Comparison of ENCODE assay signal across 24 mouse cellular contexts in the genomic region with DNA sequence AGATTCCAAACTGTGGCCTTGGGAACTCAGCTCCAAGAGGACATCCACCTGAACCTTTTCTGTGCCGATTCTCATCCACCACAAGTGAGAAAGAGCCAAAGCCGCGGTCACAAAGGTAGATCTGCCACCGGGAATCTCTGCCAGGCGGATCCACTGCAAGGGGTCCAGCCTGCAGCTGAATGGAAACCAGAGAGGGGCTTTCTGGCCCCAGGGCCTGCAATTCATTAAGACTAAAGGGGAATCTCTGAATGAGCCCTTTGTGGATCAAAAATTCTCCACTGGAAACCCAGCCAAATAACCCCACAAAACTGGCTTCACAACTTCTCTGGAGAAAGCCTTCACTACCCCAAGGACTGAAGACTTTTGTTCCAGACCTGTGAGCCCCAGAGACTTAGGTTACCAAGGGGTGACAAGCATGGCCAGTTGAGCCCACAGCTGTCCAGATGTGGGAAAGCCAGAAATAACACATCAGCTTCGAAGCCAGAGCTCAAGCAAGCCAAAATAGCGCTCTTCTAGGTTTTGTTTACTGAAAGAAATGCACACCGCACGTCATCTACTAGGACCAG.
DNase-seq lines count a peak whose midpoint lies in the region; ATAC-seq and TF ChIP-seq lines count a peak whose summit lies in the region.
"Had no signal": no experiment of that assay in that cellular context is flagged by ENCODE, and none has a peak within 500 bp of the region (broad histone marks: within the 10 kb centered on the region; RNA-seq: fewer than 3 reads in every experiment).

No protein-coding gene starts in this region.

- H3K27ac ChIP-seq in hindbrain, embryonic 11.5 days (ENCODE audit: low read depth, low read length), result no peak overlapping the region
- no peak overlapping the region for H3K27ac ChIP-seq in hindbrain, embryonic 16.5 days (ENCODE audit: low read depth, low read length)
- H3K27ac ChIP-seq in lung, embryonic 16.5 days (ENCODE audit: low read length), result no peak overlapping the region
- no peak overlapping the region for H3K27ac ChIP-seq in hindbrain, postnatal 0 days
- H3K27ac ChIP-seq: gastrocnemius, adult 2 months; heart, embryonic 10.5 days; liver, embryonic 12.5 days; stomach, embryonic 15.5 days had no signal

- no peak overlapping the region for H3K9ac ChIP-seq in hindbrain, embryonic 11.5 days (ENCODE audit: low read depth, low read length)
- H3K9ac ChIP-seq in hindbrain, embryonic 16.5 days (ENCODE audit: low read depth, low read length), result no peak overlapping the region
- 0 out of 2 replicates have a peak overlapping the region, but pooled peaks have one; percentile 10 for H3K9ac ChIP-seq in lung, embryonic 16.5 days (ENCODE audit: low read length)
- no peak overlapping the region for H3K9ac ChIP-seq in hindbrain, postnatal 0 days (replicated peaks; ENCODE audit: low read length)
- H3K9ac ChIP-seq: liver, embryonic 12.5 days; stomach, embryonic 15.5 days had no signal

- no peak for TF ChIP-seq CTCF in hindbrain, postnatal 0 days (IDR thresholded peaks at IDR 0.05; ENCODE audit: low read depth)

- no peaks in the 10 kb centered on the region for H3K4me1 ChIP-seq in hindbrain, embryonic 11.5 days (replicated peaks; ENCODE audit: control insufficient read depth, insufficient read depth, low read length)
- H3K4me1 ChIP-seq in hindbrain, embryonic 16.5 days (ENCODE audit: control insufficient read depth, insufficient read depth, low read depth, low read length), result no peaks in the 10 kb centered on the region
- peaks cover 13% of the 10 kb centered on the region for H3K4me1 ChIP-seq in lung, embryonic 16.5 days (replicated peaks; ENCODE audit: control insufficient read depth, insufficient read depth, low read length)
- H3K4me1 ChIP-seq in hindbrain, postnatal 0 days (ENCODE audit: insufficient read depth, low read length), result no peaks in the 10 kb centered on the region
- H3K4me1 ChIP-seq: liver, embryonic 12.5 days; megakaryocyte, embryonic 14.5 days; stomach, embryonic 15.5 days had no signal

- H3K4me2 ChIP-seq in hindbrain, embryonic 11.5 days (replicated peaks; ENCODE audit: low read depth, low read length), result no peak overlapping the region
- H3K4me2 ChIP-seq in hindbrain, embryonic 16.5 days (ENCODE audit: low read length), result no peak overlapping the region
- H3K4me2 ChIP-seq in lung, embryonic 16.5 days (ENCODE audit: low read depth, low read length), result no peak overlapping the region
- no peak overlapping the region for H3K4me2 ChIP-seq in hindbrain, postnatal 0 days (ENCODE audit: low read depth, low read length)
- H3K4me2 ChIP-seq: liver, embryonic 12.5 days; stomach, embryonic 15.5 days had no signal

- no peak for ATAC-seq in hindbrain, embryonic 11.5 days (ENCODE audit: low FRiP score)
- no peak for ATAC-seq in hindbrain, embryonic 16.5 days
- ATAC-seq in lung, embryonic 16.5 days (ENCODE audit: low read depth), result no peak
- ATAC-seq in hindbrain, postnatal 0 days, result no peak
- ATAC-seq: forebrain, embryonic 16.5 days; liver, embryonic 12.5 days; midbrain, embryonic 16.5 days had no signal

- H3K4me3 ChIP-seq in hindbrain, embryonic 11.5 days (ENCODE audit: low read depth, low read length), result no peak overlapping the region
- H3K4me3 ChIP-seq in hindbrain, embryonic 16.5 days (ENCODE audit: low read length), result no peak overlapping the region
- H3K4me3 ChIP-seq in lung, embryonic 16.5 days (ENCODE audit: low read length), result no peak overlapping the region
- no peak overlapping the region for H3K4me3 ChIP-seq in hindbrain, postnatal 0 days (ENCODE audit: low read length)
- H3K4me3 ChIP-seq: gastrocnemius, adult 2 months; heart, embryonic 10.5 days; liver, embryonic 12.5 days; megakaryocyte, embryonic 14.5 days; stomach, embryonic 15.5 days had no signal

- peak; percentile 12 for DNase-seq in hindbrain, embryonic 11.5 days (ENCODE audit: low spot score)
- no peak for DNase-seq in lung, postnatal 25 days (ENCODE audit: low spot score)
- DNase-seq in hindbrain, postnatal 0 days (ENCODE audit: low spot score), result peak; percentile 35
- peak; percentile 12 for DNase-seq in mesoderm, embryonic 11.5 days (ENCODE audit: low read depth, low spot score)
- DNase-seq in frontal cortex, postnatal 36 days (ENCODE audit: low spot score in 2 of 2), result no peak
- no peak for DNase-seq in cerebellum, postnatal 4 days (ENCODE audit: low spot score in 2 of 2)
- DNase-seq: adrenal gland, postnatal 14 days; cerebellum, adult 11 months; embryo, embryonic 11 days; gastrocnemius, adult 2 months; kidney, adult 11 months; kidney, postnatal 4 days; lung, adult 2 months; retina, postnatal 1 day; thymus, adult 2 months had no signal

- H3K9me3 ChIP-seq in hindbrain, embryonic 11.5 days (ENCODE audit: control insufficient read depth, low read length), result no peaks in the 10 kb centered on the region
- H3K9me3 ChIP-seq in hindbrain, embryonic 16.5 days (ENCODE audit: control insufficient read depth, low read length), result no peaks in the 10 kb centered on the region
- no peaks in the 10 kb centered on the region for H3K9me3 ChIP-seq in lung, embryonic 16.5 days (ENCODE audit: control insufficient read depth, low read length)
- H3K9me3 ChIP-seq in hindbrain, postnatal 0 days (ENCODE audit: low read length), result no peaks in the 10 kb centered on the region
- H3K9me3 ChIP-seq: G1E; heart, embryonic 10.5 days; liver, embryonic 12.5 days; stomach, embryonic 15.5 days had no signal

- no peaks in the 10 kb centered on the region for H3K27me3 ChIP-seq in hindbrain, embryonic 11.5 days (ENCODE audit: control insufficient read depth, insufficient read depth, low read length)
- H3K27me3 ChIP-seq in hindbrain, embryonic 16.5 days (replicated peaks; ENCODE audit: control insufficient read depth, insufficient read depth, low read length), result no peaks in the 10 kb centered on the region
- no peaks in the 10 kb centered on the region for H3K27me3 ChIP-seq in lung, embryonic 16.5 days (ENCODE audit: control insufficient read depth, insufficient read depth, low read depth, low read length)
- no peaks in the 10 kb centered on the region for H3K27me3 ChIP-seq in hindbrain, postnatal 0 days (ENCODE audit: insufficient read depth, low read length)
- H3K27me3 ChIP-seq: liver, embryonic 12.5 days; stomach, embryonic 15.5 days had no signal

- no peaks in the 10 kb centered on the region for H3K36me3 ChIP-seq in hindbrain, embryonic 11.5 days (ENCODE audit: control insufficient read depth, insufficient read depth, low read length)
- H3K36me3 ChIP-seq in hindbrain, embryonic 16.5 days (ENCODE audit: control insufficient read depth, insufficient read depth, low read length), result no peaks in the 10 kb centered on the region
- H3K36me3 ChIP-seq in lung, embryonic 16.5 days (ENCODE audit: control insufficient read depth, insufficient read depth, low read length), result no peaks in the 10 kb centered on the region
- H3K36me3 ChIP-seq in hindbrain, postnatal 0 days (ENCODE audit: insufficient read depth, low read length), result no peaks in the 10 kb centered on the region
- H3K36me3 ChIP-seq: G1E; heart, embryonic 10.5 days; liver, embryonic 12.5 days; stomach, embryonic 15.5 days had no signal

- WGBS in hindbrain, embryonic 11.5 days, result 74% methylated on average over 9 of the region's 9 CpGs
- 75% methylated on average over 9 of the region's 9 CpGs for WGBS in hindbrain, embryonic 16.5 days
- WGBS in lung, embryonic 16.5 days, result 75% methylated on average over 9 of the region's 9 CpGs
- 72% methylated on average over 9 of the region's 9 CpGs for WGBS in hindbrain, postnatal 0 days

Comparison
In these comparisons a context has a peak if more than half of its experiments do, and no peak if none do; other contexts are left out.
1. DNase-seq: peak in hindbrain, embryonic 11.5 days (single experiment), hindbrain, postnatal 0 days (single experiment) and mesoderm, embryonic 11.5 days (single experiment); none in lung, postnatal 25 days (single experiment), frontal cortex, postnatal 36 days (0 of 2) and cerebellum, postnatal 4 days (0 of 2).